Mouse (Mus musculus) lung, adult 2 months (tissue): ENCODE measurements at regions not wholly inside any gene's neighbourhood (a gene's known extent, or its start where the extent isn't known, plus 50 kb on each side); places are given as distances from the start of the nearest gene placed in this dataset.

Source experiments
- DNase-seq: peaks from one replicate; pipeline ENCODE4 v3.0.0; 2022
- H3K4me1 ChIP-seq: fragments of 200-500 bp; 2 replicates; pipeline ENCODE4 v1.6.1; 2011; ENCODE audit warnings: low read length; ENCODE audit not compliant: control insufficient read depth, insufficient read depth
- H3K4me3 ChIP-seq: fragments of 200-500 bp; replicated peaks from 2 replicates; pipeline ENCODE3; 2011; ENCODE audit warnings: low read depth, mild to moderate bottlenecking, control low read depth, low read length; ENCODE audit errors: extremely low read depth
- CTCF ChIP-seq: fragments of 200-500 bp; IDR thresholded peaks from 2 replicates; pipeline ENCODE4 v1.5.1; 2011; ENCODE audit warnings: mild to moderate bottlenecking, low read length, control low read depth; ENCODE audit not compliant: insufficient read depth
- POLR2A ChIP-seq: fragments of 200-500 bp; IDR thresholded peaks from 2 replicates; pipeline ENCODE4 v1.6.1; 2011; ENCODE audit warnings: low read depth, mild to moderate bottlenecking, control low read depth, low read length, borderline replicate concordance; ENCODE audit errors: extremely low read depth
- WGBS: fragments of 180-500 bp; shearing (Covaris S2); methylation state at CpG from one replicate; pipeline ENCODE4 v1.1.7; 2018; 5-methylcytosine and 5-hydroxymethylcytosine counted together

DNA sequence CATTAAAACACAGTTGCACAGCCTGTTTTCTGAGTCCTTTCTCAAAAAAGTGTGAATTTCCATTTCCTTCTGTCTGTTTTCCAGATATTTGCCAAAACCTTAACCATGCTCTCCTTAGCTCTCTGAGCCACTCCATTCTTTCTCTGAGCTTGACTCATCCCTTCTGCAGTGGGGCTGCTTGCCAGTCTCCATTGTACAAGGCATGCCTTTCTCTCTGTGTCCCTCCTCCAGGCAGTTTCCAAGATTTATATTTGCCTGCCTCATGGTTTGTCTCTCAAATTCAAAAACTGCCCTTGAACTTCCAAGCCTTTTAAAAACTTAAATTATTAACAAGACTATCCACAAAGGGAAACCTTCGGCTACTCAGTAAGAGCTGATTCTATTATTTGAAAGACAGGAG, 423.4 kb downstream of the Pros1 start:
- DNase-seq: no peak
- TF ChIP-seq POLR2A (no peak), CTCF (no peak)
- Histone ChIP-seq H3K4me1 (no peaks in the 10 kb centered on the region), H3K4me3 (no peak overlapping the region)
- 67% methylated on average over 1 of the region's 1 CpGs for WGBS

DNA sequence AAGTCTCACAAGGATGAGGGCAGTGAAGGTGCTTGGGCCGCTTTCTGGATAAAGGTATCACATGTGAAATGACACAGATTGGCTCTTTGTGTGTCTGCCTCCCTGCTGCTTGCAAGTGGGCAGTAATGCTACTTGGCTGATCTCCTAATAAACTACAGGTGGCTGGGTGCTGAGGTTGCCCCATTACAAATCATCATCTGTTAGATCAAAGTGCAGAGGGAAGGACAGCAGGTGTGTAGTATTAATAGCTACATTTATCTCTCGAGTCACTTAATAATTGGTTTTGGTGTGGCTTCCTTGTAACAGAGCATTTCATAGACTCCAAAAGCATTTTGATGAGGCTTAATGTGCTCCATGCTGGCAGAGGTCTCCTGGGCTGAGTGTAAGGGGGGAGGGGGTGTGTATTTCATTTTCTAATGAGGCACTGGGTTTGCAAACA, 424.2 kb downstream of the Pros1 start:
- no peak for DNase-seq
- H3K4me3 ChIP-seq: no peak overlapping the region
- TF ChIP-seq CTCF: no peak
- H3K4me1 ChIP-seq: no peaks in the 10 kb centered on the region
- 62% methylated on average over 2 of the region's 2 CpGs for WGBS

DNA sequence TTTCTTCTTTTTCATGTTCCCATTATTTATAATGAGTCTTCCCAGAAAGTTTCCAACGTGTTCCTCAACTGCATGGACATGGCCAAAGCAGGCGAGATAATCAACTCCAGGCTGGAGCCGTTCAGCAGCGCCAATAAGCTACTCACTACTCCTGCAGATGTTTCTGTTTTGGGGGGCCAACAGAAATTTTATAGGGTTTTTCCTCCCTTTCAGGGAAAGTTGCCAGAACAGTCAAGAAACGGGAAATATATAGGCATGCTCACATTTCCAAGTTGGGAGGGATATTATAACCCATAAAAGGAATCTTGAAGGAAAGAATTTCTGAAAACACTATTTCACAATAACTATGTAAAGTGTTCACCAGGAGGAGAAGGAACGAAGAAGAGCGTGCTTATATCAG, 433.5 kb downstream of the Pros1 start:
- 67% methylated on average over 7 of the region's 7 CpGs for WGBS
- no peaks in the 10 kb centered on the region for H3K4me1 ChIP-seq
- H3K4me3 ChIP-seq: no peak overlapping the region
- DNase-seq: no peak
- TF ChIP-seq CTCF: no peak
- no peak for TF ChIP-seq POLR2A

DNA sequence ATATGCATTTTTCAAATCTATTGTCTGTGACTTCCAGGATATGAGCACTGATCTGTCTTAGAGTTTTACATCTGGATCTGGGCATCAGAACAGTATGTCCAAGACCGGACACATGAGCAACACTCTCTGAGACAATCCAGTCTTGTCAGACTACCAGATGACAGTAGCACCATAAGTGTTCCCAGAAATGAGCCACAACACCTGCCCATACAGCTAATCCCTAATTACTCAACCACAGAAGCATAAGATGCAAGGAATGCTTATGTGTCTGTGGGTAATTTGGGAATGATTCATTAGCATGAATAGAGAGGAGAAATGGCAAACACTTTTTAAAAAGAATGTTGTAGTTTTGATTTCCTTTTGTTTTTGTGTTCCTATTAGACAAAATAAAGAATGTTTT, 457.6 kb downstream of the Pros1 start:
- TF ChIP-seq CTCF (no peak), POLR2A (no peak)
- 93% methylated on average over 1 of the region's 1 CpGs for WGBS
- DNase-seq: no peak
- H3K4me3 ChIP-seq: no peak overlapping the region
- H3K4me1 ChIP-seq: no peaks in the 10 kb centered on the region

DNA sequence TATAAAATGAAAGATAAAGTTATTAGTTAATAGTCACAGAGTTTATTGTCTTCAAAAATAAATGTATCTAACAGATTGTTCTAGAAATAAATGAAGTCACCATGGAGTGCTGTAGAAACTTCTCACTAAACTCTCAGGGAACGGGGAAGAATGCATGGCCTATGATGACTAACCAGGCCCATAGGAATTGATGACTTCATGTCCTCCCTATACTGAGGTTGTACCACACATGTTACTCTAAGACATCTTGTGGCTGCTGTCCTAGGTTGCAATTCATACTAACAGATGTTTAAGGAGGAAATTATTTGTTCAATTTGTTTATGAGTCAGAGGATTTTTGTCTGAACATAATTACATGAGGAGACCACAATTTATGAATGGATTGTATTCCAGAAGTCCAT, 459.4 kb downstream of the Pros1 start:
- TF ChIP-seq CTCF (no peak), POLR2A (no peak)
- H3K4me3 ChIP-seq: no peak overlapping the region
- H3K4me1 ChIP-seq: no peaks in the 10 kb centered on the region
- 90% methylated on average over 1 of the region's 1 CpGs for WGBS
- DNase-seq: no peak

DNA sequence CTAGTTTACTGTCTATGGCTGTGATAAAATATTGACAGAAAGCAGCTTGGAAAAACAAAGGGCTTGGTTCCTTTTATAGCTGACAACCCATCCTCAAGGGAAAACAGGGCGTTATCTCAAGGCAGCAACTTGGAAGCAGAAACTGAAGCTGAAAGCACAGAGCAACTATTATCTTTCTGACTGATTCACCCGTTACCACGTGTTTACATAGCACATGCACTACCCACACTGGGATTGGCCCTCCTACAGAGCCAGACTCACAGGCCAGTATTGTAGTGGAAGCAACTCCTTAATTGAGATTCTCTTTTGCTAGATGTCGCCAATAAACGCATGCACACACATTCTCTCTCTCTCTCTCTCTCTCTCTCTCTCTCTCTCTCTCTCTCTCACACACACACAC, 465.5 kb downstream of the Pros1 start:
- no peak for DNase-seq
- WGBS: 53% methylated on average over 5 of the region's 5 CpGs
- H3K4me3 ChIP-seq: no peak overlapping the region
- H3K4me1 ChIP-seq: no peaks in the 10 kb centered on the region
- TF ChIP-seq CTCF (no peak), POLR2A (no peak)

DNA sequence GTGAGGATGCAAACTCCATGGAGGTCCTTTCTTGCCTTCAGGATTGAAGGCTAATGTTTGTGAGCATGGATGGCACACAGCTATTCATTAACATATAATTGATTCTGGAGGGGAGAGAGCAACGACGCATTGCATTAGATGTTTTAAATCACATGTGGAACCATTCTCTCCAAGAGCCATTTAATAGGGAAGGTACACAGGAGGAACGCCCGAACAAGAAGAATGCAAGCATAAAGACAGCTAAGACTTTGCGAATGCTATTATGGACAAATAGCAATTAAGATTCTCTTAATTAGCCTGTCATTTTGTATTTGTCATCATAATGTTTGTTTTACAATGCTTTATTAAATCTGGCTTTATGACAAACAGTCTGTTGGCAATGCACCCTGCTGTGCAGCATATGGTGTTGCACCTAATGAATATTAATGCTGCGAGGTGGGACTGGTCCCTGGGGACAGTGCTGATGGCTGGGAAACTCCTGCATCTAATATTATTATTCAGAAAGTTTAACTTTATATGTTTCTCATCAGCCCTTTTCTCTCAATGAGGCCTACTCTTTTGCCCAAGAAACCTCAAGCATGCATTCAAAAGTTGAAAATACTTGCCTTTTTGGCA, 497.5 kb downstream of the Pros1 start:
- DNase-seq: no peak
- Histone ChIP-seq H3K4me1 (no peaks in the 10 kb centered on the region), H3K4me3 (no peak overlapping the region)
- WGBS: 88% methylated on average over 6 of the region's 6 CpGs
- no peak for TF ChIP-seq POLR2A
- no peak for TF ChIP-seq CTCF

DNA sequence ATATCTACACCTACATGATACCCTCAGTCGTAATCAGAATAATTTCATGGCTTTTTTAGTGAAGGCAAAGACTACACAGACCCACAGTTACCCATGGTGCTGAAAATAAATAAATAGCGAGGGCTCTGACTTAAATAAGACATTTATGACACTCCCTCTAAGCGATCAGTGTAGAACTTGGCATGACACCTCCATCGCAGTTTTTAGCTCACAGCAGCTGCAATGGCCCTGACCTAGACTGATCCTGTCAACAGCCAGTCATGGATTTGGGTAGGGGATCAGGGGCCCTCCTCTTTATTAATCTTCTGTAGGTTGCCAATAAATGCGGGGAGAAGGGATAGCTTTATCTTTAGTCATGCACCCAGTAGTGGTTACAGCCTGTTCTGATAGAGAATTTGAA, 494.1 kb downstream of the Epha3 start:
- WGBS: 82% methylated on average over 5 of the region's 5 CpGs
- TF ChIP-seq CTCF (no peak), POLR2A (no peak)
- Histone ChIP-seq H3K4me3 (no peak overlapping the region), H3K4me1 (no peaks in the 10 kb centered on the region)
- DNase-seq: no peak

DNA sequence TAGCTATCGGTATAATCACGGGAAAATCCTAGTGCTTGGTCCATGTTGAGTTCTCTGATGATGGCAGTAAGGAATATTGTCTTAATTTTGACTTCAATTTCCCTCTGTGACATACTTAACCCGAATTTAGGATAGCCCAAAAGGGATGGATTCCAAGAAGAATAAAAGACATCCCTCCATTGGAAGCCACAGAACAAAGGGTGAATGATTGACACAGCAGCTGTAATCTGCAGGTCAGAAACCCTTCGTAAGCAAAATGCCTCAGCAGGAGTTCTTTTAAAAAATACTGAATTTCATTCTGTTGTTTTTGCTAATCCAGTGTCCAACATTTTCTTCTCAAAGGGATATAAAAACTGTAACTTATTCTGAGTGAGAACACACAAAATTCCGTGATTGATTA, 492.7 kb downstream of the Epha3 start:
- no peak overlapping the region for H3K4me3 ChIP-seq
- WGBS: 72% methylated on average over 5 of the region's 5 CpGs
- TF ChIP-seq CTCF (no peak), POLR2A (no peak)
- no peak for DNase-seq
- no peaks in the 10 kb centered on the region for H3K4me1 ChIP-seq

DNA sequence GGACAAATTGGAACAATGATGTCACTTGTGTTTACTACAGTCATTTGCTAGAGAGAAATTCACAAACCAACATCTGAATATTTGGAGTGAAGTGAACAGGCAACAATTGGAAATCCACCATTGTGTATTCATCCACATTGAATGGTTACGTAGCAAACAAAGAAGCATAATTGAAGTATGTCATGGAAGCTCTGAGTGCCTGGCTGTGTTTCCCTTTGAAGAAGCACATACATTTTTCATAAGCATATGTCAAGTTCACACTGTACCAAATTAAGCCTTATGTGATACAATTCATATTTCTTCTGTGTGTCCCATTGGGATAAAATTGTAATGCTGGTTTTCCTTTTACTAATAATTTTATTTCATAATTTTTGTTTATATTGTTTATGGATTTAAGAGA, 459.0 kb downstream of the Epha3 start:
- WGBS: 91% methylated on average over 1 of the region's 1 CpGs
- no peak for TF ChIP-seq POLR2A
- TF ChIP-seq CTCF: no peak
- Histone ChIP-seq H3K4me3 (no peak overlapping the region), H3K4me1 (no peaks in the 10 kb centered on the region)
- no peak for DNase-seq
